Mouse (Mus musculus) heart, embryonic 11.5 days (tissue): ENCODE results near the gene Arih2. TPM values are rescaled to one million over a fixed set of nuclear protein-coding genes. Genes with fewer than 3 reads are reported as not detected.
A peak's percentile ranks its signal among the peaks of the same experiment; 100 is the strongest.

ENCODE experiments used
- microRNA counts: library from miRNA; unstranded; fragments of <30 nt; microRNA quantifications from one replicate; lab custom pipeline; 2015
- microRNA-seq: library from miRNA; unstranded; fragments of <30 nt; microRNA quantifications from one replicate; pipeline ENCODE4, GENCODE M21; 2016; ENCODE audit warnings: borderline number of aligned reads
- polyA plus RNA-seq: library from polyadenylated mRNA; unstranded; fragments of >200 nt; fragmentation: Nextera tagmentation; extraction: Ambion mirVana; gene quantifications from 2 replicates; pipeline ENCODE4 v1.2.1, GENCODE M21; 2014

Arih2 gene
- polyA plus RNA-seq, 1 experiment from 2014 or later, result 37.6 TPM

MicroRNAs within 50 kb of the gene (microRNA counts, 519-probe panel; counts per million panel counts)
- microRNA mmu-miR-191 (lab: Ali Mortazavi, UCI) (4,843 counts per million, percentile 45 among the panel's probes with 10 or more counts), microRNA mmu-miR-425 (lab: Ali Mortazavi, UCI) (3,469 counts per million, percentile 19 among the panel's probes with 10 or more counts)

Small RNAs within 50 kb of the gene (microRNA-seq; reads per million reads assigned to microRNA genes)
- gene Gm24083 (not detected), gene Gm26298 (not detected), gene Mir191 (not detected), gene Mir425 (1,726 reads per million, percentile 87 among the genes with 10 or more reads in this experiment)

Other genes starting within 250 kb of the Arih2 start
- gene Ccdc36, start 220.9 kb downstream of the Arih2 start, polyA plus RNA-seq, result 1.1 and 1.4 TPM in 2 replicates
- gene BC048562, start 212.9 kb downstream of the Arih2 start, polyA plus RNA-seq, result not detected in 2 replicates
- 34.6 and 46.9 TPM in 2 replicates for gene Ccdc71, start 188.9 kb downstream of the Arih2 start, polyA plus RNA-seq
- gene Klhdc8b, start 187.8 kb downstream of the Arih2 start, polyA plus RNA-seq, result 58.1 and 71.8 TPM in 2 replicates
- gene Lamb2, start 169.7 kb downstream of the Arih2 start, polyA plus RNA-seq, result 22.7 and 30.4 TPM in 2 replicates
- gene Usp19, start 158.8 kb downstream of the Arih2 start, polyA plus RNA-seq, result 48.9 and 57.4 TPM in 2 replicates
- gene Qars, start 141.7 kb downstream of the Arih2 start, polyA plus RNA-seq, result 86.7 and 89.6 TPM in 2 replicates
- gene Qrich1, start 132.6 kb downstream of the Arih2 start, polyA plus RNA-seq, result 103 and 109 TPM in 2 replicates
- 130 TPM in 2 replicates for gene Impdh2, start 89.1 kb downstream of the Arih2 start, polyA plus RNA-seq
- gene Ndufaf3, start 82.0 kb downstream of the Arih2 start, polyA plus RNA-seq, result 56.6 and 58.9 TPM in 2 replicates
- 85.8 and 88.6 TPM in 2 replicates for gene Dalrd3, start 79.5 kb downstream of the Arih2 start, polyA plus RNA-seq
- 48.6 and 60.8 TPM in 2 replicates for gene Wdr6, start 70.6 kb downstream of the Arih2 start, polyA plus RNA-seq
- 14.7 and 15.0 TPM in 2 replicates for gene P4htm, start 51.7 kb downstream of the Arih2 start, polyA plus RNA-seq
- gene Slc25a20, start 12.7 kb upstream of the Arih2 start, polyA plus RNA-seq, result 30.3 and 45.9 TPM in 2 replicates
- gene Prkar2a, start 39.9 kb upstream of the Arih2 start, polyA plus RNA-seq, result 29.8 and 33.7 TPM in 2 replicates
- gene Ip6k2, start 134.4 kb upstream of the Arih2 start, polyA plus RNA-seq, result 44.3 and 48.7 TPM in 2 replicates
- 7.3 and 9.5 TPM in 2 replicates for gene Nckipsd, start 159.0 kb upstream of the Arih2 start, polyA plus RNA-seq
- gene Celsr3, start 176.9 kb upstream of the Arih2 start, polyA plus RNA-seq, result 0.04 and 0.10 TPM in 2 replicates
- gene Slc26a6, start 203.9 kb upstream of the Arih2 start, polyA plus RNA-seq, result 6.3 and 7.0 TPM in 2 replicates